Mouse (Mus musculus) layer of hippocampus, adult 9-10 months (tissue): ENCODE results near the gene Tmed9.
"Not testable (repeated sequence)": the region's sequence is repeated elsewhere in the genome, so short reads cannot be mapped to it uniquely, and the experiment has no call there.

Experiments used
- DNase-seq: peaks from one replicate; pipeline ENCODE4 v3.0.0; 2022; ENCODE audit warnings: low spot score

Gene Tmed9

DNA sequence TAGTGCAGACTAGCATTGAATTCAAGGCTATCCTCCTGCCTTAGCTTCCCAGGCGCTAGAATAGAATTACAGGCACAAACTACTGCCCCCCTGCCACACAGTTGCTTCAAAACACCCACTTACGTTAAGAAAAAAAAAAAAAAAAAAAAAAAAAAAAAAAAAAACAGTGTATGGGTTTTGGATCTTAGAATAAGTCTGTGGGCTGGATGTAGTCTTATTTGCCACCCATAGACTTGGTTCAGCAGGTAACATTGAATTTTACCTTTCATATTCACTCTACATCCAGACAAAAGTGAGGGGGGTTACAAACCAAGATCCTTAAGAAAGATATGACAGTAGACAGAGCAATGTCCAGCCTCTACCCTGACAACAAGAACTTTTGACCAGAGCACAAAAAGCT is 5.6 kb upstream of the Tmed9 start:
- no peak for DNase-seq

DNA sequence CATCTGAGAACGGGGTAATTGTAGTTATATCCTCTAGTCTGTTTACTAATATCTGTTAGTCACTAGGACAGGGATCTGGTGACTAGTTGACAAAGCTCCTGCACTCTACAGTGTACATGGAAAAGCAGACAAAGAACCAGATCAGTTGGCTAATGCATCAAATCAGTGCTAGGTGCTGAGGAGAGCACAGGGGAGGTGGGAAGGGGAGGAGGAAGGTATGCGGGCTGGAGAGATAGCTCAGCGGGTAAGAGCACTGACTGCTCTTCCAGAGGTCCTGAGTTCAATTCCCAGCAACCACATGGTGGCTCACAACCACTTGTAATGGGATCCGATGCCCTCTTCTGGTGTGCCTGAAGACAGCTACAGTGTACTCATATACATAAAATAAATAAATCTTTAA is 5.0 kb upstream of the Tmed9 start:
- DNase-seq: not testable (repeated sequence)

DNA sequence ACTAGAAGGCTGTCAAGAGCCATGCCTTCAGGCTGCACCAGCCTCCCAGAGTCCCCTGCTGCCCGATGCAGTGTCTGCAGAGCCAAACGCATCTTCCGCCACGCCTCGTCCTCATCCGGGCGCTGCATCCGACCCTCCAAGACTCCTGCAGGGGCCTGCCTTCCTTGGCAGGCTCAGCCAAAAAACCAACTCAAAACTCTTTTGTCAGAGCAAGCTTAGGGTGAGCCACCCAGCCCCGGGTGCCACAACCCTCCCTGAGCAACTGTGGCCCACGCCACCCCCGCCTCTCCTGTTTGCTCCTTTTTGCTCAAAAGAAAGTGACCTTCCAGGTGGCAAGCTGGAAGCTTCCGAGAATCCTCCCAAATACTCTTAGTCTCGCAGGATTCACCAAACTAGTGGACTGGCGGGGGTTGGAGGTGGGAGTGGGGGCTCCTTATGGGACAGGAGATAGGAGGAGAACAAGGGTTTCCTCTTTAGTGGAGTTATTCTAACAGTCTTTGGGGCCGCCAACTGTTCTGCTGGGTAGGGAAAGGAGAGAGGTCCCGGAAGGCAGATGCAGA is 3.7 kb upstream of the Tmed9 start:
- DNase-seq: no peak

DNA sequence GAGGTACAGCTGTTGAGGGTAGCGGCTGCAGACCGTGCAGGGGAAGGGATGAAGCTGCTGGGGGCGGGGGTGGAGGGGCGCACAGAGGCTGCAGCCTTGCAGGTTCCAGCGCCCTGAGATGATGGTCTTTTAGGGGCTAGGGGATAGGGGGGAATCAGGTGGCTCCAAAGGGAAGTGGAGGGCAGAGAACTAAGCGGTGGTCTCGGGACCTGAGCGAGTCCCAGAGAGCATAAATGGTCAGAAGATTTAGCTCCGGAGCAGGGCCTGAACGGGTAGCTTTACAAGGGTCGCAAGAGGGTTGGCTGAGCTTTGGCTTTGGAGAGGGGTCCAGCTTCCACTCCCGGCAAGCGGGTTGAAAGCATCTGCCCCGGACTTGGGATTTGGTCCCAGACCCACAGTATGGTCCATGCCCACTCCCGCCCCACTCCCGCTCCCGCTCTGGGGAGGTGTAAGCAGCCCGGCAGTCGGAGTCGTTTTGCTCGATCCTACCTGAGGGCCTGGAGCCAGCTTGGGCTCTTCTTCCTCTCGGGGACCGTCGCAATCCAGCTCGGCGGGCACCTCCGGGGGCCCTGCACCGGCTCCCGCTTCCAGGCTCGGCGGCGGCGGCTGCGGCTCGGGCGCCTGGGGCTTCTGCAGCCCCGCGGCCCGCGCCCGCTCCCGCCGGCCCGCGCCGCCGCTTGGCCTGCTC is 3.1 kb upstream of the Tmed9 start:
- no peak for DNase-seq

DNA sequence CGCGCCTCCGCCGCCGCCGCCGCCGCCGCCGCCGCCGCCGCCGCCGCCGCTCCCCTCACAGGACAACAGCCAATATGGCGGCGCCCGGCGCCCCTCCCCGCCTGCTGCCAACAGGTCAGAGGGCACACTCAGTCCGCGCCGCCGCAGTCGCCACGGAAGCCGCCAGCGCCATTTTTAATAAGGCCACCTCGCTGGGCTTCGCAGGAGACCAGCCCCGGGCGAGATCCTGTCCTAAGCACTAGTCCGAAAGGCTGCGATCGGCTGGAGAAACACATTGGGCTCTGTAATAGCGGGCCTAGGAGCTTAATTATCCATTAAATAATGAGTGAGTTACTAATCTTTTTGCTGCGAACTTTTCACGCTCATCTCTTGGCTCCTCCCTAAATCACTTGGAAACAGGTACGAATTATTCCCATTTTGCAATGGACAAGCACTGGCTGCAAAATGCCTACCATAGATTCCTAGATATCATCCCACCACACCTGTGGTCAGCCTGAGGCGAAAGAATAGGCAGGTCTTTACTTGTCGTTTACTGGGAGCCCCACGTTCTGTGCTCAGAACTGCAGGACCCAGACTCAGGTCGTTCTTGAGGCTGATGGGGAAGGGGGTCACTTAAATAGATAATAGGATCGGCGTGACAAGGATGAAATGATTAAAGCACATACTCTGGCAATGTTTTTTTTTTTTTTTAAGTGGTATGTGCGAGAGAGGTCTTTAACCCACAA is 2.3 kb upstream of the Tmed9 start, which contains the start of gene Fam193b:
Gene Fam193b, minus strand, starts transcription at position 94 of the 725 bp plus-strand sequence.
- DNase-seq: peak; percentile 84

DNA sequence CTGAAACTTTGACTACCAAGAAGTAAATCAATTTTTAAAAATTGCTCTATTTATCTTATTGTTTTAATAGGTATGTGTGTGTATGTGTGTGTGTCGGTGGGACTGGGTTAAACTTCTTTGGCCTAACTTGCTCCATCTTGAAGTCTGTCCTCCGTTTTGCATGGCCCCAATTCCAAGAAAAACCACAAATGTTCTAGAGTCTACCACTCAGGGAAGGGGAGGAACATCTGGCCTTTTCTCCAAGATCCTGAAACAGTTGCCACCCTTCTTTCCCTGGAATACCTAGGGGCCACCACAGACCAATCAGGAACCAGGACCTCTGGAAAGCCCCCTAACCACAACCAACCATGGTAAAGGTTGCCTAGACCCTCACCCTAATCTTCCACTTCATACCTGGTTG is 1.6 kb upstream of the Tmed9 start:
- no peak for DNase-seq

DNA sequence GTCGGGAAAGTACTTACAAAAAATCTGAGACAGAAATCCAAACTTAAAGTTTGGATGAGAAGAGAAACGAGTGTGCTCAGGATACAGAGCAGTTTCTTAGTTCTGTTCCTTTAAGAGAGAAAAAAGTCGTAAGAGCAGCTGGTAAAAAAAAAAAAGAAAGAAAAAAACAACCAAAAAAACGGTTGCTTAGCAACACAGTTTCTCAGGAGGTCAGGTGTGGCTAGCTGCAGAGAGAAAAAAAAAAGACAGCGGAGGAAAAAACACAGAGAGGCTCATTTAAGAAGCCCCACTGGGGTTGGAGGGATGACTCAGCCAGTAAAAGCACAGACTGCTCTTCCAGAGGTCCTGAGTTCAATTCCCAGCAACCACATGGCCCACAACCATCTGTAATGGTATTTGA is 789 bp downstream of the Tmed9 start:
- DNase-seq: no peak

DNA sequence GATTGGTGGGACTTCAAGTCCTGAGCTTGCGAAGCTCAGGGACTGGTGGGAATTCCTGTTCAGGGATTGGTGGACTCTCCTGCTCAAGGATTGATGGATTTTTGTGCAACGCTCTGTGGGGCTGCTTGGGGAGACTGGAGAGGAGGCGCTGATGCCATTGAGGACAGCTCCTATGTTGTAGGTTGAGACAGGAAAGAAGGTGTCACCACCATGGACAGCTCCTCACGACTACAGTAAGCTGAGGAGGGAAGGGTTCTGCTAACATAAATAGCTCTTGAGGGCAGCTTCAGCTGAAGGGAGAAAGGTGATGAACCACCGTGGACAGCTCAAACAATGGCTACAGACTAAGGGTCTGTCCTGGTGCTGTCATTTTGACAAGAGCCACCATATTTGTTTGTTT is 2.4 kb downstream of the Tmed9 start:
- no peak for DNase-seq

DNA sequence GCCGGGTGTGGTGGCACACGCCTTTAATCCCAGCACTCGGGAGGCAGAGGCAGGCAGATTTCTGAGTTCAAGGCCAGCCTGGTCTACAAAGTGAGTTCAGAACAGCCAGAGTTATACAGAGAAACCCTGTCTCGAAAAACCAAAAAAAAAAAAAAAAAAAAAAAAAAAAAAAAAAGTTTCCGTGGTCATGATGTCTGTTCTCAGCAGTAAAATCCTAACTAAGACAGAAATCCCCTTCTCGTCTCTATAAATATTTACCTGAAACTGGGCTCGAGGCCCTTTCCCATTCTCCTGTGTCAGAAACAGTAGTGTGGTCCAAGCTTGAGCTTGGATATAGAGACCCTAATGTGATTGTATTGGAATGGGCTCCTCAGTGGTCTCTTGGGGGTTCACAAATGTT is 3.3 kb downstream of the Tmed9 start:
- DNase-seq: not testable (repeated sequence)

DNA sequence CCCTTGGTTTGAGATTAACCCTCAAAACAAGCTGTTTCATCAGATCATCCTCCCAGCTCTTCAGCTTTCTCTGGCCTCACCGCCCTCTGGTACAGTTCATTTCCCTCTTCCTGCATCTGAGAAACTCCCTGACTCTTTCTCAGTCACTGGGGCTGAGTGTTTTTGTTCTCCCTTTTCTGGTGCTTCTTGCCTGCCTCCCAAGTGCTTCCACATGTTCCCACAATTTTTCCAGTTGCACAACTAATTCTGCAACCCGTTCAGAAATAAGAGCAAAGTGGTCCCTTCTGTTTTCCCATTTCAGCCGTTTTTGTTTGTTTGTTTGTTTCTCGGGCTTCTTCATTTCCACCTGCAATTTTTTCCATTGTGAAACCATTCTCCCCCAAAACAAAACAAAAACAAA is 4.6 kb downstream of the Tmed9 start:
- DNase-seq: no peak

DNA sequence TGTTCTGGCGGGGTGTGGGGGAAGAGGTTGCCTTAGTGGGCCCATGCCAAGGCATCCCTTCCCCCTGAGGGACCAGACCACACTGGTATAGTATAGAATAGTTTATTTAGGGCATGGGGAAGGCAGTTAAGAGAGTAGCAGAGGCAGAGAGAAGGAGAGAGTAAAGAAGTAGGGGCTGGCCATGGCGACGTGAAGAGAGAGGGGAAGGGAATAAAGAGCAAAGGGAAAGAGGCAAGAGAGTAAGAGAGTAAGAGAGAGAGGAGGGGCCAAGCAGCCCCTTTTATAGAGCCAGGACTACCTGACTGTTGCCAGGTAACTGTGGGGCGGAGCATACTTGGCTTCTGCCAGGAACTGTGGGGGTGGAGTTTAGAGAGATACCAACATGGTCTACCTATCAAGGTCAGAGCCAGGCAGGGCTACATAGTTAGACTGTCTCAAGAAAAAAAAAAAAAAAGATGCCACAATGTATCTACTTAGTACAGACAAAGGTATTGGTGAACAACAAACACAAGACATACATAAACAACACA is 18.5 kb downstream of the Tmed9 start:
- no peak for DNase-seq

DNA sequence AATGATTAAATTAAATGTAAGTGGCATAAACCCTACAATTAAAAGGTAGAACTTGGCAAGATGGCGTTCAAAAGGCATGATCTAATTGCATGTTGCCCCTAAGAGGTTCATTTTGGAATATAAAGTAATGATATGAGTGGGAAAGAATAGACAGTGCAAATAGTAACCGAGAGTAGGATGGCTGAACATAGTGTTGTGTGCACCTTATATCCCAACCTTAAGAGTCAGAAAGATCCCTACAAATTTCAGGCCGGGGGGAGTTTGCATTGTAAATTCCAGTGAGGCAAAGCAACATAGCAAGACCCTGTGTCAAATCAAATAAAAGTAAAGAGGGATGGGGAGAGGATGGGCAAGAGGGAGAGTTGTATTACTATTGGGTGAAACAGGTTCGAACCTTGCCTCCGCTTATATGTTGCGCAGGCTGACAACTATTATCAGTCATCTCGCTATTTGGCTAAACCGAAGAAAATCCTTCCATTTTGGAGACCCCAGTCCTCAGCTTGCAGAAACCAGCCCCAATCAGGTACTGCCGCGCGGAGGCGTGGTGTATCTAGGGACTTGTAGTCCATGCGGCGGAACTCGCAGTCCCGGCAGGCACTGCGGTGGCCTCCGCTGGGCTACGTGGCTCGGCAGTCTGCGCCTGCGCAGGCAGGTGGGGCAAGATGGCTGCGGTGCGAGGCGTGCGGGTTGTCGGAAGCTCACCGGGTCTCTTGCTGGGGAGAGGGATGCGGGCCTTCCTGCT is 19.2 kb downstream of the Tmed9 start:
- DNase-seq: peak; percentile 88

DNA sequence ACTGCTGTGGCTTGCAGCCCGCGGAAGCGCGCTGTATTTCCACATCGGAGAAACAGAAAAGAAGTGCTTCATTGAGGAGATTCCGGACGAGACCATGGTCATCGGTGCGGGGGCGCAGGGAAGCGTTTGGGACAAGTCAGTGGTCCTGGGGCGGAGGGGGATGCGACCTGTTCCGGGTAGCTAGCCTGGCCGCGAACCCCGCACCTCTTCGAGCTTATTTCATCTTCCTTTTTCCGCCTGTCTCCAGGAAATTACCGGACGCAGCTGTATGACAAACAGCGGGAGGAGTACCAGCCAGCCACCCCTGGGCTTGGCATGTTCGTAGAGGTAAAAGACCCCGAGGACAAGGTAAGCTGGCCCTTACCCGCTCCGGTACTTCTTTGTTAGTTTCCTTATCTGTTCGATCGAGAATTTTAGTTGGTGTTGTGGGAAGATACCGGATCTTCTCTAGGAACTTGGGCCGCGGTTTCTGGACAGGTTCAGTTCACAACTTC is 19.8 kb downstream of the Tmed9 start:
- DNase-seq: no peak

DNA sequence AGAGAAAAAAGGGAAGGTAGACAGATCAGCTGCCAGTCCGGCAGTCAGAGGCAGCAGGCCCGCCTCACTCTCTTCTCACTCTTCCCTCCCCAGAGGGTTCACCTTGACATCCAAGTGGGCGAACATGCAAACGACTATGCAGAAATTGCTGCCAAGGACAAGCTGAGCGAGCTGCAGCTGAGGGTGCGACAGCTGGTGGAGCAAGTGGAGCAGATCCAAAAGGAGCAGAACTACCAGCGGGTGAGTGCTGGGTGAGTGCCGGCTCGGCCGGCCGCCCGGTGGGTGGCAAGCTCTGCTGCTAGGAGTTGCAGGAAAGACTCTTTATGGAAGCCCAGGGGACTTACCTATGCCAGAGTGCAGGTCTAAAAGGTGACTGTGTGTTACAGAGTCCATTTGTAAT is 21.8 kb downstream of the Tmed9 start:
- no peak for DNase-seq

DNA sequence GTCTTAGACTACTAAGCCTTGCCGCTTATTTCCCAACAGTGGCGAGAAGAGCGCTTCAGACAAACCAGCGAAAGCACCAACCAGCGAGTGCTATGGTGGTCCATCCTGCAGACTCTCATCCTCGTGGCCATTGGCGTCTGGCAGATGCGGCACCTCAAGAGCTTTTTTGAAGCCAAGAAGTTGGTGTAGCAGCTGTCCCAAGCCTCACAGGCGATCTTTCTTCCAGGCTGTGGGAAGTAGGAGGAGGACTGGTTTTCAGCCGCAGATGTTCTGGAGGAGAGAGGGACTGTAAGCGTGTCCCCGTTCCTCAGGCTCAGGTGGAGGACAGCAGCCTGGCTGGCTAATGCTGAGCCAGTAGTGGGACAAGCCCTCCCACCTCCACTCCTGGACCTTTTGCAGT is 23.3 kb downstream of the Tmed9 start:
- no peak for DNase-seq

DNA sequence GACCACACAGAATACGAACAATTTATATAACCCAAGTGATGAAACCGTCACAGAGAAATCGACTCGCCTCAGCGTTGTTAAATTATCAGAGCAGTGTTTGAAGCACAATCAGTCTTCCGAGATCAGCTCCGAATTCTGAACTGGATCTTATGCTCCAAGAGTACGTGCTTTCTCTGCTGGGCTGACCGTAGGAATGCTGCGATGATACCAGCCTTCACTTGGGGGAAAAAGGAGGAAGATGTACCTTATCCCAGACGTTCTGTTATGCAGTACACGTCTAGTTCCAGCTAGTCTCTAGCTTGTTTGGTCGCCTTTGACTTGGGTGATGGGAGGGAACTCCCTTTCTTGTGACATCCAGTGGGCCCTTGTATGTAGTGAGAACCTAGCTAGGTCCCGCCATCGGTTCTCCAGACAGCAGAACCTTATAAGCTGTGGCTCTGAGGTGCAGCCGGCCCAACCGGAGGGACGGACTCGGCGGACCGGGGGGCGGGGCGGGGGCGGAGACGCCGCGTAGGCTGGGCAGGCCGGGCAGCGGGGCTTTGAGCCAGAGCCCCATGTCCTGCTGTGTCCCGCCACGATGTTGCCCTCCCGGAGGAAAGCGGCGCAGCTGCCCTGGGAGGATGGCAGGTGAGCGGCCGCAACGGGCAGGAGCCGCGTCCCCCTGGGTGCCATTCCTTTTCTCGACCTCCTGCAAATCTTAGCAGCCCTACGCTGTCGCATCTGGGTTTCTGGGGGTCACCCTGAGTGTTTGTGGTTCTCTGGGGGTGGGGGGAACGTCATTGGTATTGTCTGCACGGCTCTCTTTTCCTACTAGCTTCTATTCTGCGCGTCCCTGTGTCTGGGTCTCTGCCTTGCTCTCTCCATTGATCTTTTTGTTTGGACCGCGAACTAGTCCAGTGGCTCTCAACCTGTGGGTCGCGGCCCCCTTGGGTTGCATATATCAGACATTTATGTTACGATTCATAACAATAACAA is 26.3 kb downstream of the Tmed9 start, which contains the start of gene B4galt7:
Gene B4galt7, plus strand, starts transcription at position 331 of the 975 bp plus-strand sequence.
- peak; percentile 65 for DNase-seq

DNA sequence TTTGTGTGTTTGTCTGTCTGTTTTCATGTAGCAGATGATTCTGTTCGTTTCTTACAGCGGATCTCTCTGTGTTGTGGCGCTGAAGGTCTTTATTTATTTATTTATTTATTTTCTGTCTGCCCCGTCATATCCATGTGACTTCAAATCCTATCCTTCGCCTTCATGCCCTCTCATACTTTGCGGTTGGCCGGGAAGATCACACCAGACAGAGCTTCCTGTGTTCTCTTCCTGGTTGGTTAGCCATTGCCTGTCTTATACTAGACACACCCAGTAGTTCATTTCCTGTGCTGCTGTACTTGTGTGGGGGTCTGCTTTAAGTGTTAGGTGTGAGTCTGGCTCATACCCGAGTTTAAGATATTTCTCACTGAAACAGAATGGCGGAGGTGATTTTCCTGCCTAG is 27.1 kb downstream of the Tmed9 start:
- DNase-seq: no peak

DNA sequence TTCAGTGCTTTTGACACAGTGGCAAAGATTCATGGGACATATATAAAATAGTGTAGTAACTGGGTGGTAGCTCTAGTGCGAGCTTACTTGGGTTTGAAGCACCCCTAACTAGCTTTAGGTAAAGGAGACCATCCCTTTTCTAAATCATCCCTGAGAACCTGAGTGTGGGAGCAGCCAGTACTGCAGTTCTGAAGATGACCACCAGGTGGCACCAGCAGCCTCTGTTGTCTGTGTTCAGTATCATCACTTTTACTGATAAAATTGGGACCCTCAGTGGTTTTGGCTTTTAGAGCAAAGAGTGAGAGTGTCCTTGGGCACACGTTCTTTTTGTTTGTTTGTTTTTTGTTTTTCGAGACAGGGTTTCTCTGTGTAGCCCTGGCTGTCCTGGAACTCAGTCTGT is 28.1 kb downstream of the Tmed9 start:
- peak; percentile 88 for DNase-seq

DNA sequence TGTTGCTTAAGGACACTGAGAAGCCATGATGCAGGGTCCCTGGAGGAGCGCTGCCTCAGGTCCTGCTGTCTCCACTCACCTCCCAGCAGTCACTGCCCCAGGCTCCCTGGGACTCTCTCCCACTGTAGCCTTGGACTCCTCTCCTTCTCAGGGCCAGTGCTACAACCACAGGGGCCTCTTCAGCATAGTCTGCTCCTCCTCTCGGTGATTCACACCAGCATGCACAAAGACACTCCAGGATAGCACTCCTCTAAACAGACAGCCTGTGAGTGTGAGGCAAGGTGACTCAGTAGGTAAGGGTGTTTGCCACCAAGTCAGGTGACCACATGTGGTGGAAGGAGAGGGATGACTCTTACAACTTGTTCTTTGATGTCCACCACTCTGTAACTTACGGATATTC is 31.1 kb downstream of the Tmed9 start:
- no peak for DNase-seq

DNA sequence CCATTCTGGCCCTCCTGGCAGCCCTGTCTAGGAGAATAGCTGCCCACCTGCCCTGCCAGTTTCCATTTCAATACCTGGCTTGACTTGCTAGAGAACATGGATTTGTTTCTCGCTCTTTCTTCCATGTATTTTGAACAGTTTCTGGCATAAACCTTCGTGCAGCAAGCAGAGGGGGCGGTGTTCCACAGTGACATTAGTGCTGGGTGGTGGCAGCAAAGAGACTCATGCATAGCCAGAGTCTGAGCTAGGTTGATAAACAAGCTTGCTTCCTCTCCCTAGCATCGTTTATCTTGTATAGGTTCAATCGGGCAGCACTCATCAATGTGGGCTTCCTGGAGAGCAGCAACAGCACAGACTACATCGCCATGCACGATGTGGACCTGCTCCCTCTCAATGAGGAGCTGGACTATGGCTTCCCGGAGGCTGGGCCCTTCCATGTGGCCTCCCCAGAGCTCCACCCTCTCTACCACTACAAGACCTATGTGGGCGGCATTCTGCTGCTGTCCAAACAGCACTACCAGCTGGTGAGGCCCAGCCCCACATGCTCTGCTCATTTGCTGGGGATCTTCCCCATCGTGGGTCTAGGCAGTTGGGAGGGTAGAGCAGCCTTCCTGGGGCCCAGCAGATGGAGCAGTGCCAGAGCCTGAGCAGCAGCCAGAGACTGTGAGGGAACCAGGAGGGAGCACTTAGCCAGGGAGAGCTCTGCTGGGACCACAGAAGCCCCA is 33.5 kb downstream of the Tmed9 start:
- DNase-seq: no peak
